Mouse (Mus musculus) CH12.LX (cell line): ENCODE results near the gene Kif26b. TPM values are rescaled to one million over a fixed set of nuclear protein-coding genes. Genes with fewer than 3 reads are reported as not detected.

Experiments
- DNase-seq: peaks from one replicate; pipeline ENCODE4 v3.0.0-alpha.2; 2013; ENCODE audit errors: extremely low read depth
- H3K27ac ChIP-seq: 2 replicates; pipeline ENCODE4 v1.5.1; 2012; ENCODE audit warnings: low read depth, mild to moderate bottlenecking, control low read depth, moderate library complexity; ENCODE audit not compliant: insufficient read depth
- H3K27me3 ChIP-seq: replicated peaks from 2 replicates; pipeline ENCODE3; 2012; ENCODE audit warnings: inconsistent platforms
- H3K36me3 ChIP-seq, 2 experiments: replicated peaks in 1 of 2; 2 replicates each; pipeline versions ENCODE3 to v1.6.1; 2012; ENCODE audit warnings: inconsistent platforms in 1 of 2, low read length in 1 of 2, mild to moderate bottlenecking in 1 of 2, mixed read lengths in 1 of 2, moderate library complexity in 1 of 2; ENCODE audit not compliant: control insufficient read depth in 1 of 2, insufficient read depth in 1 of 2
- H3K4me1 ChIP-seq, 2 experiments: 2 replicates each; pipeline ENCODE4 v1.6.1; 2012; ENCODE audit warnings: inconsistent platforms in 1 of 2, moderate library complexity in 1 of 2; ENCODE audit not compliant: insufficient read depth in 2 of 2, control insufficient read depth in 1 of 2
- H3K4me2 ChIP-seq: 2 replicates; pipeline ENCODE4 v1.6.1; 2012; ENCODE audit warnings: low read depth, mild to moderate bottlenecking, control low read depth; ENCODE audit not compliant: poor library complexity, insufficient read depth, severe bottlenecking
- H3K4me3 ChIP-seq, 3 experiments: fragments of 150-350 bp in 1 of 3; sonication (generic) in 1 of 3; replicated peaks in 1 of 3; 2 replicates each; pipeline versions ENCODE3 to v1.5.1; 2011 to 2012; ENCODE audit warnings: low read depth in 2 of 3, low read length in 2 of 3, mild to moderate bottlenecking in 2 of 3, moderate library complexity in 2 of 3, control low read depth in 1 of 3, improper control_type of control experiment in 1 of 3, inconsistent platforms in 1 of 3, mixed read lengths in 1 of 3; ENCODE audit not compliant: poor library complexity in 1 of 3
- H3K79me2 ChIP-seq: replicated peaks from 2 replicates; pipeline ENCODE4 v1.6.1; 2012; ENCODE audit warnings: mild to moderate bottlenecking, moderate library complexity; ENCODE audit not compliant: control insufficient read depth, poor library complexity, insufficient read depth, severe bottlenecking; ENCODE audit errors: extremely low read depth
- H3K9ac ChIP-seq: 2 replicates; pipeline ENCODE4 v1.6.1; 2012; ENCODE audit warnings: low read depth, mild to moderate bottlenecking, control low read depth, moderate library complexity; ENCODE audit not compliant: insufficient read depth
- H3K9me3 ChIP-seq: replicated peaks from 2 replicates; pipeline ENCODE3; 2012; ENCODE audit warnings: low read length, inconsistent platforms, mixed read lengths
- CHD1 ChIP-seq: IDR thresholded peaks from 2 replicates; pipeline ENCODE4 v1.6.1; 2012; ENCODE audit warnings: low read depth, low read length, improper control_type of control experiment, inconsistent platforms
- CTCF ChIP-seq, 2 experiments: IDR thresholded peaks in 1 of 2; conservative IDR thresholded peaks in 1 of 2; 2 replicates each; pipeline ENCODE4 v1.5.1; 2011 to 2012; ENCODE audit warnings: low read depth in 2 of 2, low read length in 2 of 2, improper control_type of control experiment in 1 of 2, inconsistent platforms in 1 of 2, mild to moderate bottlenecking in 1 of 2, moderate library complexity in 1 of 2
- ELF1 ChIP-seq: IDR thresholded peaks from 2 replicates; pipeline ENCODE4 v1.6.1; 2014; ENCODE audit warnings: low read depth, mild to moderate bottlenecking, inconsistent platforms, low read length, improper control_type of control experiment
- EP300 ChIP-seq: IDR thresholded peaks from 2 replicates; pipeline ENCODE4 v1.6.1; 2011; ENCODE audit warnings: low read length, improper control_type of control experiment
- ETS1 ChIP-seq: conservative IDR thresholded peaks from 2 replicates; pipeline ENCODE4 v1.6.1; 2012; ENCODE audit warnings: low read depth, mild to moderate bottlenecking, inconsistent platforms, low read length, improper control_type of control experiment, moderate library complexity
- HCFC1 ChIP-seq: IDR thresholded peaks from 2 replicates; pipeline ENCODE4 v1.6.1; 2012; ENCODE audit warnings: low read depth, mild to moderate bottlenecking, inconsistent platforms, low read length, improper control_type of control experiment
- JUN ChIP-seq: IDR thresholded peaks from 2 replicates; pipeline ENCODE4 v1.6.1; 2011; ENCODE audit warnings: low read depth, mild to moderate bottlenecking, low read length, improper control_type of control experiment, moderate library complexity; ENCODE audit not compliant: insufficient read depth
- JUND ChIP-seq: conservative IDR thresholded peaks from 2 replicates; pipeline ENCODE4 v1.6.1; 2011; ENCODE audit warnings: low read depth, low read length, improper control_type of control experiment
- KAT2A ChIP-seq: IDR thresholded peaks from 2 replicates; pipeline ENCODE4 v1.6.1; 2012; ENCODE audit warnings: low read length, improper control_type of control experiment, inconsistent platforms; ENCODE audit not compliant: insufficient replicate concordance
- MAFK ChIP-seq: IDR thresholded peaks from 2 replicates; pipeline ENCODE4 v1.6.1; 2011; ENCODE audit warnings: low read length, improper control_type of control experiment; ENCODE audit not compliant: insufficient replicate concordance
- MAX ChIP-seq: IDR thresholded peaks from 2 replicates; pipeline ENCODE4 v1.6.1; 2011; ENCODE audit warnings: low read length, improper control_type of control experiment
- NRF1 ChIP-seq: IDR thresholded peaks from 2 replicates; pipeline ENCODE4 v1.6.1; 2014; ENCODE audit warnings: low read depth, mild to moderate bottlenecking, inconsistent platforms, low read length, improper control_type of control experiment, moderate library complexity
- PAX5 ChIP-seq: IDR thresholded peaks from 2 replicates; pipeline ENCODE4 v1.6.1; 2012; ENCODE audit warnings: low read length, inconsistent platforms, mixed read lengths
- POLR2AphosphoS2 ChIP-seq: IDR thresholded peaks from 2 replicates; pipeline ENCODE4 v1.6.1; 2011; ENCODE audit warnings: low read depth, low read length, improper control_type of control experiment
- RAD21 ChIP-seq: IDR thresholded peaks from 2 replicates; pipeline ENCODE4 v1.6.1; 2011; ENCODE audit warnings: low read depth, mild to moderate bottlenecking, low read length, improper control_type of control experiment, moderate library complexity
- SIN3A ChIP-seq: IDR thresholded peaks from 2 replicates; pipeline ENCODE4 v1.6.1; 2012; ENCODE audit warnings: low read length, improper control_type of control experiment, inconsistent platforms
- TCF12 ChIP-seq: IDR thresholded peaks from 2 replicates; pipeline ENCODE4 v1.6.1; 2014; ENCODE audit warnings: low read depth, mild to moderate bottlenecking, inconsistent platforms, low read length, improper control_type of control experiment
- ZKSCAN1 ChIP-seq: IDR thresholded peaks from 2 replicates; pipeline ENCODE4 v1.6.1; 2012; ENCODE audit warnings: low read depth, inconsistent platforms, low read length, improper control_type of control experiment, borderline replicate concordance
- ZMIZ1 ChIP-seq: IDR thresholded peaks from 2 replicates; pipeline ENCODE4 v1.6.1; 2012; ENCODE audit warnings: low read depth, mild to moderate bottlenecking, inconsistent platforms, low read length, improper control_type of control experiment
- ZNF384 ChIP-seq: IDR thresholded peaks from 2 replicates; pipeline ENCODE4 v1.6.1; 2012; ENCODE audit warnings: low read depth, low read length, improper control_type of control experiment, inconsistent platforms
- dilution Hi-C: fragments of 300-500 bp; cut with MboI; formaldehyde crosslinking; loops from 2 replicates; pipeline ENCODE4 v1.14.3; 2020; ENCODE audit warnings: low sequenced_read_pairs; ENCODE audit not compliant: extremely low pct_unique_long_range_greater_than_20kb, extremely low pct_ligation_motif_present
- in situ Hi-C: fragments of 300-500 bp; cut with MboI; formaldehyde crosslinking; loops from 3 replicates; pipeline ENCODE4 v1.14.3; 2019; ENCODE audit warnings: low sequenced_read_pairs, low pct_ligation_motif_present, low pct_unique_long_range_greater_than_20kb, mixed read lengths
- polyA plus RNA-seq: library from polyadenylated mRNA; unstranded; fragments of >175 nt; gene quantifications from 2 replicates; pipeline ENCODE4 v1.2.1, GENCODE M21; 2012; ENCODE audit warnings: low read depth; ENCODE audit not compliant: insufficient read length
- total RNA-seq, 2 experiments: library from RNA; depleted of rRNA; stranded (reverse); fragments of 300-350 nt in 1 of 2; fragments of >200 nt in 1 of 2; gene quantifications; 2 replicates each; pipeline ENCODE4 v1.2.3; 2012 to 2014

Gene Kif26b
- total and polyA plus RNA-seq, 3 experiments = 0.09 TPM; not detected in 2

DNA sequence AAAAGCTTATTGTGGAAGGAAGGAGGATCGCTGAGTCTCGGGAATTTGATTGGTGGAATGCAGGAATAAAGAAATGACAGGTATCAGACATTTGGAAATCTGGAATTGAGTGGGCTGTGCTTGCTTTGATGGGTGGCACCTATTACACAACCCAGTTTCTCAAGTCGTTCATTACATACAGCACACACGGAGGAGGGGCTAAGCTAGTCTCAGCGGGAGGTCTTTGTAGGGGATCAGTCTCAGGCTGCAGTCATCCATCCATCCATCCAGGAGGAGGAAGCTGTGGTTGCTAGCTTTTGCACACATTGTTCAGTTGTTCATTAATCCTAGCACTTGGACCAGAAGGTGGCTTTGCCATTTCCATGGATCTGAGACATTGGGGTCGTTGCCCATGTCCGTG lies 137.6 kb downstream of the Kif26b start:
- in situ Hi-C loops (no loop called here), dilution Hi-C loops (no loop called here)
- Histone ChIP-seq H3K79me2 (no peaks in the 10 kb centered on the region), H3K9ac (no peak overlapping the region), H3K27me3 (no peaks in the 10 kb centered on the region), H3K36me3 (no peaks in the 10 kb centered on the region), H3K4me1 (peaks cover 0 to 12% of the 10 kb centered on the region in 2 experiments; a peak in 2 of 4 replicates), H3K27ac (no peak overlapping the region), H3K4me3 (no peak overlapping the region), H3K9me3 (no peaks in the 10 kb centered on the region), H3K4me2 (no peak overlapping the region)
- TF ChIP-seq HCFC1 = no peak
- no peak for TF ChIP-seq ETS1
- no peak for TF ChIP-seq CHD1
- TF ChIP-seq RAD21 = no peak
- TF ChIP-seq NRF1 = no peak
- no peak for TF ChIP-seq ZKSCAN1
- no peak for TF ChIP-seq MAFK
- DNase-seq = no peak

DNA sequence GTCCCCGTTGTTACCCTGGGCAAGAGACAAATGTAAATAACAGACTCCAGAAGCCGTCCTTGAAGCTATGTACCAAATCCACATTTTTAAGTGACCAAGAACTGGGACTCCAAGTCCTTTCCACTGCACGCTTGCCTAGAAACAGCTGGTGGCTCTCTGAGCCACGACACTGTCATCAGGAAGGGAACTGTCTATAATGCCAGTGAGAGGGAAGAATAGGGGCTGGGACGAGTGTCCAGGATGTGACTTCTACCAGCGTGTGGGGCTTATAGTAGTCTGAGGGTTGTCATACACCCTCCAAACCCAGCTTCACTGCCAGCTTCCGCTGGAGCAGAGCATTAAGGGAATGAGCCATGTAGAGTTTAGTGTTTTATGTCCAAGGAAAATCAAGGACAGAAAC lies 138.9 kb downstream of the Kif26b start:
- in situ Hi-C loops = no loop called here
- dilution Hi-C loops = no loop called here
- no peaks in the 10 kb centered on the region for H3K27me3 ChIP-seq
- H3K79me2 ChIP-seq = no peaks in the 10 kb centered on the region
- H3K27ac ChIP-seq = no peak overlapping the region
- H3K36me3 ChIP-seq = no peaks in the 10 kb centered on the region
- no peak overlapping the region for H3K4me2 ChIP-seq
- TF ChIP-seq PAX5 (no peak), EP300 (no peak), TCF12 (no peak), JUN (no peak), SIN3A (no peak), MAX (no peak), RAD21 (no peak)
- H3K9ac ChIP-seq = no peak overlapping the region
- DNase-seq = no peak
- no peak overlapping the region for H3K4me3 ChIP-seq
- H3K9me3 ChIP-seq = no peaks in the 10 kb centered on the region
- H3K4me1 ChIP-seq = peaks cover 0 to 12% of the 10 kb centered on the region in 2 experiments; a peak in 2 of 4 replicates

DNA sequence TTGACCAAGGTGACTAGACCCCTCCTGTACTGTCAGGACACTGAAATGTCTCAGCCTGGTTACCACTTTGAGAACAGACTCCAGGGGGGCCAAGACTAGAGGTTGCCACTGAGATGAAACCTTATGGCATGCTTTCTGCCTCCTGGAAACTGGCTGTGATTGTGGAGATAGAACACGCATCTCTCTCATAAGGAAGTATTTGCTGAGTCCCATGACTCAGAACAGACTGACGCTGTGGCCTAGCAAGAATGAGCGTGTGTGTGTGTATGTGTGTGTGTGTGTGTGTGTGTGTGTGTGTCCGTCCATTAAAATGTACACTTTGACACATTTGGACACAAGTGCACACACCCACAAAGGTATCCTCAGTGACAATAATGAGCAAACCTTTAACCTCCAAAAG lies 140.0 kb downstream of the Kif26b start:
- peaks cover 0 to 12% of the 10 kb centered on the region in 2 experiments; a peak in 2 of 4 replicates for H3K4me1 ChIP-seq
- H3K79me2 ChIP-seq = no peaks in the 10 kb centered on the region
- no peaks in the 10 kb centered on the region for H3K27me3 ChIP-seq
- in situ Hi-C loops = no loop called here
- H3K9ac ChIP-seq = no peak overlapping the region
- H3K9me3 ChIP-seq = no peaks in the 10 kb centered on the region
- dilution Hi-C loops = no loop called here
- no peak for TF ChIP-seq MAFK
- TF ChIP-seq RAD21 = no peak
- TF ChIP-seq ZMIZ1 = no peak
- TF ChIP-seq JUND = no peak
- TF ChIP-seq ZNF384 = no peak
- TF ChIP-seq KAT2A = no peak
- no peak for TF ChIP-seq CTCF (conservative IDR thresholded peaks at IDR 0.05 in 1 of 2, IDR thresholded peaks at IDR 0.05 in 1 of 2; ENCODE audit: low read depth in 2 of 2, low read length in 2 of 2)
- TF ChIP-seq POLR2AphosphoS2 = no peak
- TF ChIP-seq ELF1 = no peak
- TF ChIP-seq, all 38 proteins: peak for 0
- no peak overlapping the region for H3K4me2 ChIP-seq
- H3K36me3 ChIP-seq = no peaks in the 10 kb centered on the region
- no peak for DNase-seq
- H3K4me3 ChIP-seq = no peak overlapping the region
- H3K27ac ChIP-seq = no peak overlapping the region
